Mouse (Mus musculus) heart, postnatal 0 days (tissue): ENCODE results near the gene Rilp. TPM values are rescaled to one million over a fixed set of nuclear protein-coding genes. Genes with fewer than 3 reads are reported as not detected.
"Not testable (repeated sequence)": the region's sequence is repeated elsewhere in the genome, so short reads cannot be mapped to it uniquely, and the experiment has no call there.

ENCODE experiments used
- ATAC-seq: fragments of 200-750 bp; cut with Nextera tagmentation; 2 replicates; pipeline ENCODE4 v1.8.0; 2017; ENCODE audit warnings: low read depth, moderate number of reproducible peaks, moderate library complexity; ENCODE audit not compliant: insufficient read depth
- DNase-seq: peaks from one replicate; pipeline ENCODE4 v3.0.0-alpha.2; 2016; ENCODE audit warnings: low spot score
- H3K27ac ChIP-seq: fragments of 300-500 bp; sonication (generic); 2 replicates; pipeline ENCODE4 v1.5.1; 2014; ENCODE audit warnings: low read depth, mild to moderate bottlenecking
- H3K27me3 ChIP-seq: fragments of 300-500 bp; sonication (generic); 2 replicates; pipeline ENCODE4 v1.6.1; 2014; ENCODE audit warnings: low read length, mixed read lengths; ENCODE audit not compliant: control insufficient read depth, insufficient read depth
- H3K36me3 ChIP-seq: fragments of 300-500 bp; sonication (generic); replicated peaks from 2 replicates; pipeline ENCODE4 v1.6.1; 2014; ENCODE audit warnings: low read length, mixed read lengths; ENCODE audit not compliant: control insufficient read depth, insufficient read depth
- H3K4me1 ChIP-seq: fragments of 300-500 bp; sonication (generic); 2 replicates; pipeline ENCODE4 v1.6.1; 2014; ENCODE audit warnings: antibody characterized with exemption; ENCODE audit not compliant: control insufficient read depth, insufficient read depth
- H3K4me2 ChIP-seq: fragments of 300-500 bp; sonication (generic); 2 replicates; pipeline ENCODE4 v1.6.1; 2014; ENCODE audit warnings: low read depth, mild to moderate bottlenecking, low read length, moderate library complexity
- H3K4me3 ChIP-seq: fragments of 300-500 bp; sonication (generic); 2 replicates; pipeline ENCODE4 v1.5.1; 2014; ENCODE audit warnings: low read depth, low read length
- H3K9ac ChIP-seq: fragments of 300-500 bp; sonication (generic); replicated peaks from 2 replicates; pipeline ENCODE4 v1.6.1; 2014; ENCODE audit warnings: low read depth, low read length, mixed read lengths
- H3K9me3 ChIP-seq: fragments of 300-500 bp; sonication (generic); replicated peaks from 2 replicates; pipeline ENCODE4 v1.6.1; 2016; ENCODE audit warnings: low read length; ENCODE audit not compliant: control insufficient read depth
- CTCF ChIP-seq: IDR thresholded peaks from 2 replicates; pipeline ENCODE4 v1.5.1; 2016; ENCODE audit warnings: antibody characterized with exemption, control low read depth, low read depth
- EP300 ChIP-seq: IDR thresholded peaks from 2 replicates; pipeline ENCODE4 v1.6.1; 2016; ENCODE audit warnings: antibody characterized with exemption, low read depth
- WGBS: fragments of 180-500 bp; shearing (Covaris S2); extraction: QIAGEN DNeasy Blood & Tissue Kit; methylation state at CpG from one replicate; pipeline ENCODE4 v1.1.7; 2014; 5-methylcytosine and 5-hydroxymethylcytosine counted together
- polyA plus RNA-seq: library from polyadenylated mRNA; unstranded; fragments of >200 nt; fragmentation: Nextera tagmentation; extraction: Ambion mirVana; gene quantifications from 2 replicates; pipeline ENCODE4 v1.2.1, GENCODE M21; 2015
- total RNA-seq: library from RNA; depleted of rRNA; stranded (reverse); fragments of >200 nt; gene quantifications from 2 replicates; pipeline ENCODE4 v1.2.3, GENCODE M21; 2014; ENCODE audit warnings: low replicate concordance

The Rilp gene
- total and polyA plus RNA-seq, 2 experiments from 2014 or later = 27.1 to 50.8 TPM

DNA sequence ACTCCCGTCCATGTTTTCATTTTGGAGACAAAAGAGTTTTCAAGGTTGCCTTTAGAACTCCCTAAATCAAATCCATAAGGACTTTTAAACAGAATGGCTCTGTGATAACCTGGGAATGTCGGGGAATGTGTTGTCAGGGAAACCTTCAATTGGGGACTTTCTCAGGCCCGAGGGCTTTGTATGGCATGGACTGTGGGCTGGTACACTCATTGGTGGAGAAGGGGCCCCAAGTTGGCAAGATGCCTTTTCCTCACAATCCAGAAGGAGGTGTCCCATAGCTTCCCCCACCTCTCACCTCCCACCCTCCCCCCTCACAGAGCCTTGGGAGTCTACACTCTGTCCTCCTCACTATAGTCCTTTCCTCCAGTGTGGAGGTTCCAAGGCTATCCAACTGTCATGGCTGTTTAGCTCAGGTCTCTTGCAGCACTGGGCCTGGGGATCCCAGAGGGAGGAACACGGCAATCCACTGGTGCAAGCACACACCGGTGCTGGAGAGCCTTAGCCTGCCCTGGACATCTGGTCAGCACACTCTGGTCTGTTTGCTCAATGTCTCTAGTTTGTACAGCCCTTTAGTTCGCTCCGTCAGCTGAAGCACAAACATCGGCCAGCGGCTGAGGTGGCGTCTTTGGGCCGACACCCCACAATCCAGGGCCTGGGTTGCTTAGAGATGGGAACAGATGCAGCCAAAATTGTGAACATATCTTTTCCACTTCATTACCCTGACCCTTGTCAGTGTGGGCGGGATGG is 40.5 kb downstream of the Rilp start:
- Histone ChIP-seq H3K9me3 (no peaks in the 10 kb centered on the region), H3K27ac (no peak overlapping the region), H3K9ac (0 out of 2 replicates have a peak overlapping the region, but pooled peaks have one; percentile 15), H3K4me1 (peaks cover 25% of the 10 kb centered on the region), H3K27me3 (no peaks in the 10 kb centered on the region), H3K4me2 (no peak overlapping the region), H3K4me3 (no peak overlapping the region), H3K36me3 (no peaks in the 10 kb centered on the region)
- 85% methylated on average over 12 of the region's 12 CpGs for WGBS
- TF ChIP-seq CTCF = no peak
- TF ChIP-seq EP300 = no peak
- ATAC-seq (0 out of 2 replicates have a peak, but pooled peaks have one; percentile 11), DNase-seq (no peak)

DNA sequence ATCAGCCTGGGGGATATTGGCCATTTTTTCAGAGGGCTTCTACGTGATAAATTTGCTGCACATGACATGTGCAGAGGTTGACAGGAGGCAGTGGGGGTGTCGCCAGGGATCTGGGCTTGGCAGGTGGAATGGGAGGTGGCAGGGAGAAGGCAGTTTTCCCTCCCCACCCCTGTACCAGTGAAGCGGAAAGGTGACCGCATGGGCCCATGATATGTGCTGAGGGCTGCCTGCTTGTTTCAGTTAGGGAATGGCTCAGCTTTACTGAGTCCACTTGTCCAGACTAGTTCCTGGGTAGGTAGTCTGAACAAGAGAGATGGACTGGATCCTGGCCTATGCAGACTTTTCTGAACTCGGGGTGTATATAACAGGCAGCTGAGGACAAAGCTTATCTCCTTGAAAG is 41.4 kb downstream of the Rilp start:
- H3K4me1 ChIP-seq = peaks cover 25% of the 10 kb centered on the region
- no peak overlapping the region for H3K4me3 ChIP-seq
- no peak for ATAC-seq
- WGBS = 89% methylated on average over 5 of the region's 5 CpGs
- DNase-seq = no peak
- H3K9ac ChIP-seq = no peak overlapping the region
- no peaks in the 10 kb centered on the region for H3K36me3 ChIP-seq
- H3K9me3 ChIP-seq = no peaks in the 10 kb centered on the region
- no peaks in the 10 kb centered on the region for H3K27me3 ChIP-seq
- no peak overlapping the region for H3K4me2 ChIP-seq
- 0 out of 2 replicates have a peak overlapping the region, but pooled peaks have one; percentile 49 for H3K27ac ChIP-seq
- TF ChIP-seq CTCF (no peak), EP300 (no peak)

DNA sequence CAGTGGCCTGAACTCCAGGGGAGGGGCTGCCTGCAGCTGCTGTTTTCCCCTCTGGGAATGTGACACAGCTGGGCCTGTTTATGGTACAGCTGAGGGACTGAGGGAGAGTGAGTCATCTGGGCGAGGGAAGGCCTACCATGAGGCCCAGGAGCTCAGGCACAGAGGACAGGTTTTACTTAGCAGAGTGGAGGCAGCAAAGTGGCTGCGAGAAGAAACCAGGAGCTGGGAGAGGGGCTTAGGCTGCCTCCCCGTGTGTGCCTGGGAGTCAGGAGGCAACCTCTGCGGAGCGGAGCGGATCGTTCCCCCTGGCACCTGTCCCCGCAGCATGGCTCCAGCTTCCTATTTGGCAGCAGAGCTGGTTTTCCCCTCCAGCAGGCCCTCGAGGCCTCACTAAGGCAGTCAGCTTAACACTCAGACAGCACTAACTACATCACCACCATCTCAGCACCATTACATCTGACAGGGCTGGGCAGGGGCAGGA is 42.1 kb downstream of the Rilp start:
- ATAC-seq = peak; percentile 36; the same call in 1 of the 2 replicates
- H3K27ac ChIP-seq = peak overlapping the region; percentile 49
- H3K27me3 ChIP-seq = no peaks in the 10 kb centered on the region
- no peaks in the 10 kb centered on the region for H3K9me3 ChIP-seq
- H3K4me3 ChIP-seq = no peak overlapping the region
- H3K4me1 ChIP-seq = peaks cover 25% of the 10 kb centered on the region
- TF ChIP-seq CTCF (no peak), EP300 (no peak)
- DNase-seq = no peak
- H3K4me2 ChIP-seq = no peak overlapping the region
- WGBS = 20% methylated on average over 9 of the region's 9 CpGs
- H3K9ac ChIP-seq = peak overlapping the region; percentile 25
- no peaks in the 10 kb centered on the region for H3K36me3 ChIP-seq

DNA sequence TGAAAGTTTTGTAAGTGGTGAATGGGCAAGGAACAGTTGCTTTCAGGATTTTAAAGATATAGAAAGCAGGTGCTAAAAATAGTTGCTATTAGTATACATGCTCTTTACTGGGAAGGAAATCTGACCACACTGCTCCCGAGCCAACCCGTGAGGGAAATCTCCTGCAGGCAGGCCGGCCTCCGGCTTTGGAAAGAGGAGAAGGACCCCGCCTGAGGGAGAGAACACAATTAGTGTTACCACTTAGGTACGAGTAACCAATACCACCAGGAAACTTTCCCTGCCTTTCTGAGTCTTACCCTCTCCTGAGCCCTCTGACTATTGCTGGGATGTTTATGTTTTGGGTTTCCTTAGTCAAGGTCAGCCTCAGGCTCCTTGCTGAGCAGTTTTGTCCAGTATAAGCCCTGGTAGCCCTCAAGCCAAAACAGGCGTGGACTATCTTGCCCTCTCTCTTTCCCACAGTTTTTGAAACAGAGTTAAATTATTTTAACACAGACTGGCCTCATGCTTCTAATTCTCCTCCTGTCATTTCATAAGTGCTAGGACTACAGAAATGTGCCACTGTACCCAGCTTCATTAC is 43.1 kb downstream of the Rilp start:
- H3K4me3 ChIP-seq = no peak overlapping the region
- ATAC-seq (no peak), DNase-seq (no peak)
- no peaks in the 10 kb centered on the region for H3K9me3 ChIP-seq
- TF ChIP-seq CTCF (no peak), EP300 (no peak)
- no peaks in the 10 kb centered on the region for H3K36me3 ChIP-seq
- H3K4me1 ChIP-seq = peaks cover 25% of the 10 kb centered on the region
- 38% methylated on average over 7 of the region's 7 CpGs for WGBS
- no peak overlapping the region for H3K4me2 ChIP-seq
- no peak overlapping the region for H3K9ac ChIP-seq
- no peak overlapping the region for H3K27ac ChIP-seq
- no peaks in the 10 kb centered on the region for H3K27me3 ChIP-seq

DNA sequence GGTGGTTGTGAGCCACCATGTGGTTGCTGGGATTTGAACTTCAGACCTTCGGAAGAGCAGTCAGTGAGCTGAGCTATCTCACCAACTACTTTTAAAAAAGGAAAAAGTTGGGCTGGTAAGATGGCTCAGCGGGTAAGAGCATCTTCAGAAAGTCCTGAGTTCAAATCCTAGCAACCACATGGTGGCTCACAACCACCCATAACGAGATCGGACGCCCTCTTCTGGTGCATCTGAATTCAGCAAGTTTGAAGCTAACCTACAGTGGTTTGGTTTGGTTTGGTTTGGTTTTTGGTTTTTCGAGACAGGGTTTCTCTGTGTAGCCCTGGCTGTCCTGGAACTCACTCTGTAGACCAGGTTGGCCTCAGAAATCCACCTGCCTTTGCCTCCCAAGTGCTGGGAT is 46.1 kb downstream of the Rilp start:
- not testable (repeated sequence) for H3K27ac ChIP-seq, H3K4me2 ChIP-seq, H3K36me3 ChIP-seq, DNase-seq, H3K9ac ChIP-seq, H3K27me3 ChIP-seq, H3K4me3 ChIP-seq, ATAC-seq, H3K9me3 ChIP-seq
- H3K4me1 ChIP-seq = peaks cover 14% of the 10 kb centered on the region
- WGBS = 92% methylated on average over 6 of the region's 6 CpGs

DNA sequence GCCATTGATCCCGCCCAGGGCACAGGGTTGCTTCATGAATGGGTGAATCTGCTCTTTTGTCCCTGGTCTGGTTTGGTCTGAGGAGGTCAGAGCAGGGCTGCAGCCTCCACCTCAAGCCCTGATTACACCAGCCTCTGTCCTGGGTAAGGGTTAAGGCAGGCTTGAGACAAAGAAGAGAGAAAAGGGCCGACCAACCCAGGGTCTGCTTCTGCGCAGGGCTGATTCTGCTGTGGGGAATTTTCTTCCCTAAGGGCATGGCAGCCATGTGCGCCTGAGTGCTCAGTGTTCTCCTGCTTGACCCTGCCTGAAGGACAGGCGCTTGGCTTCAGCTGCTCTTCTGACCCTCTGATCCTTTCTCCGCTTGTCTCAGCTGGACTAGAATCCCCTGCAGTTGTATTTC is 47.2 kb downstream of the Rilp start:
- Histone ChIP-seq H3K4me3 (no peak overlapping the region), H3K9ac (no peak overlapping the region), H3K27ac (no peak overlapping the region), H3K36me3 (no peaks in the 10 kb centered on the region), H3K4me1 (peaks cover 9% of the 10 kb centered on the region), H3K4me2 (no peak overlapping the region), H3K9me3 (no peaks in the 10 kb centered on the region), H3K27me3 (no peaks in the 10 kb centered on the region)
- DNase-seq = no peak
- ATAC-seq = no peak
- WGBS = 93% methylated on average over 6 of the region's 6 CpGs
- TF ChIP-seq EP300 (no peak), CTCF (no peak)
